Mouse (Mus musculus) hindbrain, embryonic 14.5 days (tissue): ENCODE measurements at regions not wholly inside any gene's neighbourhood (a gene's known extent, or its start where the extent isn't known, plus 50 kb on each side); places are given as distances from the start of the nearest gene placed in this dataset.
A peak's percentile ranks its signal among the peaks of the same experiment; 100 is the strongest.

ENCODE experiments used
- ATAC-seq: fragments of 200-750 bp; cut with Nextera tagmentation; 2 replicates; pipeline ENCODE4 v1.8.0; 2017; ENCODE audit warnings: moderate number of reproducible peaks, mild to moderate bottlenecking, moderate TSS enrichment, moderate library complexity; ENCODE audit not compliant: low FRiP score
- DNase-seq: peaks from one replicate; pipeline ENCODE4 v3.0.0-alpha.2; 2015; ENCODE audit warnings: low spot score
- H3K27ac ChIP-seq: fragments of 300-500 bp; sonication (generic); 2 replicates; pipeline ENCODE4 v1.5.1; 2014; ENCODE audit warnings: mild to moderate bottlenecking, moderate library complexity
- H3K27me3 ChIP-seq: fragments of 300-500 bp; sonication (generic); 2 replicates; pipeline ENCODE4 v1.6.1; 2014; ENCODE audit warnings: mild to moderate bottlenecking, low read length, mixed read lengths; ENCODE audit not compliant: control insufficient read depth, insufficient read depth
- H3K36me3 ChIP-seq: fragments of 300-500 bp; sonication (generic); replicated peaks from 2 replicates; pipeline ENCODE4 v1.6.1; 2014; ENCODE audit not compliant: control insufficient read depth, insufficient read depth
- H3K4me1 ChIP-seq: fragments of 300-500 bp; sonication (generic); replicated peaks from 2 replicates; pipeline ENCODE4 v1.6.1; 2014; ENCODE audit warnings: antibody characterized with exemption, low read length, mixed read lengths; ENCODE audit not compliant: control insufficient read depth, insufficient read depth
- H3K4me2 ChIP-seq: fragments of 300-500 bp; sonication (generic); replicated peaks from 2 replicates; pipeline ENCODE4 v1.6.1; 2014; ENCODE audit warnings: mild to moderate bottlenecking, moderate library complexity
- H3K4me3 ChIP-seq: fragments of 300-500 bp; sonication (generic); replicated peaks from 2 replicates; pipeline ENCODE4 v1.5.1; 2014; ENCODE audit warnings: mild to moderate bottlenecking, low read length
- H3K9ac ChIP-seq: fragments of 300-500 bp; sonication (generic); 2 replicates; pipeline ENCODE4 v1.6.1; 2014
- H3K9me3 ChIP-seq: fragments of 300-500 bp; sonication (generic); 2 replicates; pipeline ENCODE4 v1.6.1; 2016; ENCODE audit warnings: low read length; ENCODE audit not compliant: control insufficient read depth
- WGBS: fragments of 180-500 bp; shearing (Covaris S2); extraction: QIAGEN DNeasy Blood & Tissue Kit; methylation state at CpG from one replicate; pipeline ENCODE4 v1.1.7; 2014; 5-methylcytosine and 5-hydroxymethylcytosine counted together

GRCm38 (mm10) chr4:67994796-67995283 is 959.4 kb downstream of the Brinp1 start:
- no peak overlapping the region for H3K4me2 ChIP-seq
- H3K36me3 ChIP-seq: no peaks in the 10 kb centered on the region
- WGBS: 87% methylated on average over 7 of the region's 7 CpGs
- no peak overlapping the region for H3K27ac ChIP-seq
- H3K27me3 ChIP-seq: no peaks in the 10 kb centered on the region
- DNase-seq (no peak), ATAC-seq (no peak)
- no peak overlapping the region for H3K4me3 ChIP-seq
- H3K9ac ChIP-seq: no peak overlapping the region
- H3K9me3 ChIP-seq: no peaks in the 10 kb centered on the region
- H3K4me1 ChIP-seq: no peaks in the 10 kb centered on the region

- DNase-seq (no peak), ATAC-seq (no peak)
- no peaks in the 10 kb centered on the region for H3K27me3 ChIP-seq
- 82% methylated on average over 1 of the region's 1 CpGs for WGBS
- H3K4me2 ChIP-seq: no peak overlapping the region
- no peak overlapping the region for H3K4me3 ChIP-seq
- no peak overlapping the region for H3K27ac ChIP-seq
- H3K9ac ChIP-seq: no peak overlapping the region
- no peaks in the 10 kb centered on the region for H3K36me3 ChIP-seq
- H3K4me1 ChIP-seq: no peaks in the 10 kb centered on the region
- no peaks in the 10 kb centered on the region for H3K9me3 ChIP-seq
These were observed 990.7 kb downstream of the Brinp1 start for GRCm38 (mm10) chr4:67963456-67963855.

- Histone ChIP-seq H3K9me3 (no peaks in the 10 kb centered on the region), H3K4me1 (no peaks in the 10 kb centered on the region), H3K4me3 (no peak overlapping the region), H3K9ac (no peak overlapping the region), H3K4me2 (no peak overlapping the region), H3K36me3 (no peaks in the 10 kb centered on the region), H3K27me3 (no peaks in the 10 kb centered on the region), H3K27ac (no peak overlapping the region)
- ATAC-seq: no peak
- no peak for DNase-seq
These were observed 1006.2 kb downstream of the Brinp1 start for GRCm38 (mm10) chr4:67948000-67948399.

DNA sequence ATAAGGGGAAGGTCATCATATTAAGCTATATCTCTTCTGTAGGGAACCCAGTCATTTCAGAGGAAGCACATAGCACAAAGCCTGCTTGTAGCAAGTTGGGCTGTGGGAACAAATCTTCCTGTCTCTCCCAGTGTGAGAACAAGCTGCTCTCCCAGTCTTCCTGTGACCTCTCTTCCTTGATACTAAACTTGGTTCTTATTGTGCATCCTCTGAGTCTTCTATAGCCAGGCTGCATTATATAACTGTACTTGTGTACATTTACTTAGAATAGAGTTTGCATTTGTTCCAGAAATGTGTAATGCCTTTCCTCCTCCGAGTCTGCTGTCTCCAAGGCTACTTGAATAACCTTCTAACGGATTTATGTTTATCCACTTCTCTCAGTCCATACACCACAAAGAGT is 1021.7 kb downstream of the Brinp1 start:
- DNase-seq: no peak
- WGBS: 72% methylated on average over 2 of the region's 2 CpGs

GRCm38 (mm10) chr4:67899109-67899508 is 1055.1 kb downstream of the Brinp1 start:
- H3K9me3 ChIP-seq: no peaks in the 10 kb centered on the region
- 91% methylated on average over 1 of the region's 1 CpGs for WGBS
- no peak overlapping the region for H3K9ac ChIP-seq
- DNase-seq (no peak), ATAC-seq (no peak)
- no peaks in the 10 kb centered on the region for H3K4me1 ChIP-seq
- no peak overlapping the region for H3K4me3 ChIP-seq
- H3K36me3 ChIP-seq: no peaks in the 10 kb centered on the region
- H3K27ac ChIP-seq: no peak overlapping the region
- H3K27me3 ChIP-seq: no peaks in the 10 kb centered on the region
- H3K4me2 ChIP-seq: no peak overlapping the region

More for the DNA sequence above, 1021.7 kb downstream of the Brinp1 start:
- Histone ChIP-seq H3K4me3 (no peak overlapping the region), H3K27ac (no peak overlapping the region), H3K9me3 (no peaks in the 10 kb centered on the region), H3K36me3 (no peaks in the 10 kb centered on the region), H3K4me1 (no peaks in the 10 kb centered on the region), H3K4me2 (no peak overlapping the region), H3K27me3 (no peaks in the 10 kb centered on the region), H3K9ac (no peak overlapping the region)
- no peak for ATAC-seq

DNA sequence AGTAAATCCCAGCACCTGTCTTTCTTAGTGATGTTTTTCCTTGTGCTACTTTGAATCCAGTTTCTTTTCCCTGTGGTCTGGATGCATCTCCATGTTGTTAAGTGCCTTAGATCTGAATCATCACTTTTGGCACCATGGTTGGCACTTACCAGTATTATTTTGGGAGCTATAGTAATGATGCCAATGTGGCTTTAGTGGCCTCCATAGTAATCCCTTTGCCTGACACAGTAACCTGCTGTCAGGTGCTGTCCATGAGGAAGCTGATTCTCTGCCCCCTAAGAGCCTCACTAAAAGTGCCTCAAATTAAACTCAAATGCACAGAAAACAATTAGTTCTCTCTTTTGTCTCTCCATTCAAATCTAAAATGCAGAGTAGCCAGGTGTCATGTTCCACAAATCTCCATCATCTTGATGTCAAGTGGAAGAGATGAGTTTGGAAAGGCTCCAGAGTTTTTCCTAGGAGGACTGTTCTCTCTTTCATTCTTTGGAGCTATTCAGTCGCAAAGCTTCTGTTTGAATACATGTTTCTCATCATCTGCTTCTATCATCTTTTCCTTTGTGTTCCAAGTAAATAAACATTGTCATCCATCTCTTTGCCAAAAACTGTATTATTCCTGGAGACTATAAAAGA is 1062.1 kb downstream of the Brinp1 start:
- DNase-seq: no peak
- no peak for ATAC-seq
- H3K36me3 ChIP-seq: no peaks in the 10 kb centered on the region
- H3K9ac ChIP-seq: no peak overlapping the region
- H3K4me3 ChIP-seq: no peak overlapping the region
- 72% methylated on average over 1 of the region's 1 CpGs for WGBS
- H3K9me3 ChIP-seq: no peaks in the 10 kb centered on the region
- no peaks in the 10 kb centered on the region for H3K4me1 ChIP-seq
- no peaks in the 10 kb centered on the region for H3K27me3 ChIP-seq
- no peak overlapping the region for H3K27ac ChIP-seq
- H3K4me2 ChIP-seq: no peak overlapping the region

DNA sequence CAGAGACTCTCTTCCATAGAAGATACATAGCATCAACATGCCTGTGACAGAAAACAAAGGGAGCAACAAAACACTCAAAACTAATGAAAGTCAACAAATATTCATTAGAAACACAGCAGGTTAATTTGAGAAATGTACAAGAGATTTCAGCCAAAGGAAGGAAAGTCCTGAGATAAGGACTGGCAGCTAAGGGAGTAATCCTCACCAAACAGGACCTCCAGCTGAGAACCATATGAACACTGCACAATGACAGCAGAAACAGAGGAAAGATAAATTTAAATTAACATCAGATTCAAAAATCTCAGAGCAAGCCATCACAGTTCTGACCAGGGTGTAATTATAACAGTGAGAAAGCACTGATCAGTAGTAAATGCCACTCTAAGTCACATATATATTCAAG is 1060.6 kb downstream of the Tlr4 start:
- H3K27ac ChIP-seq: no peak overlapping the region

GRCm38 (mm10) chr4:67885204-67885603 is 1057.8 kb downstream of the Tlr4 start:
- H3K4me3 ChIP-seq: no peak overlapping the region
- H3K36me3 ChIP-seq: no peaks in the 10 kb centered on the region
- no peak overlapping the region for H3K27ac ChIP-seq
- no peaks in the 10 kb centered on the region for H3K4me1 ChIP-seq
- H3K9me3 ChIP-seq: no peaks in the 10 kb centered on the region
- no peak overlapping the region for H3K4me2 ChIP-seq
- no peak for DNase-seq
- no peak overlapping the region for H3K9ac ChIP-seq
- no peaks in the 10 kb centered on the region for H3K27me3 ChIP-seq
- peak; percentile 48; the same call in 1 of the 2 replicates for ATAC-seq

More for the DNA sequence above, 1060.6 kb downstream of the Tlr4 start:
- Histone ChIP-seq H3K27me3 (no peaks in the 10 kb centered on the region), H3K9ac (no peak overlapping the region), H3K9me3 (no peaks in the 10 kb centered on the region), H3K4me2 (no peak overlapping the region), H3K4me1 (no peaks in the 10 kb centered on the region), H3K36me3 (no peaks in the 10 kb centered on the region), H3K4me3 (no peak overlapping the region)
- ATAC-seq: no peak
- DNase-seq: no peak

DNA sequence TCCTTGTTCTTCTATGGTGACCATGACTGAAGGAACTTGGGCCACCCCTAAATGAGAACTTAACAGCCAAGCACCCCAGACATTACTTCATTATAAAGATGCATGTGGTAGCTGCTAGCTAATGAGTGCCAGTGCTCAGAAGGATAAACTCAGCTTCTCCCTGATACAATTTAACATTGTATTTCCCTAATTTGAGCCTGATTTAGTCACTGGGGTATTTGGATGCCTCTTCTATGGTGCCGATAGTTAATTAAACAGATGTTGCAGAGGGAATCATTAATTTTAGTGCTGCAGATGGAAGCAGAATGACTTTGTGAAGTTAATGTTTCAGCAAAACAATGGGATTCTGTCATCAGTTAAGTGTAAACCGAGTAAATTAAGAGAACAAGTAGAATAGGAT is 1034.8 kb downstream of the Tlr4 start:
- Histone ChIP-seq H3K27me3 (no peaks in the 10 kb centered on the region), H3K9ac (no peak overlapping the region), H3K36me3 (no peaks in the 10 kb centered on the region), H3K4me2 (no peak overlapping the region), H3K4me3 (no peak overlapping the region), H3K27ac (no peak overlapping the region), H3K4me1 (no peaks in the 10 kb centered on the region), H3K9me3 (no peaks in the 10 kb centered on the region)
- ATAC-seq (no peak), DNase-seq (no peak)
- WGBS: 65% methylated on average over 2 of the region's 2 CpGs

DNA sequence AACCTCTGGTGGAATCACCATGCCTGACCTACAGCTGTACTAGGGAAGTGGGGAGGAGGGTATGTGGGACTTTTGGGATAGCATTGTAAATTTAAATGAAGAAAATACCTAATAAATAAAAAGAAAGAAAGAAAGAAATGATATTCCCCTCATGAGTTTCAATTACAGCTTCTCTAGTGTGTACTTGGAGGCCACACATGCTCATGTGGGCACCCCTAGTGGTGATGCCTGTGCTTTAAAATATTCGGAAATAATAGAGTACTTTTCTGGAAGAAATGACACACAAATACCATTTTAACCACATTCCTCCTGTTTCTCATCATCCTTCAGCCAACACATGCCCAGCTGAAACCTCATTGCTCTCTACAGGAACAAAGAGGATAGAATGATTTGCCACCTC is 1034.4 kb downstream of the Tlr4 start:
- no peak overlapping the region for H3K4me3 ChIP-seq
- ATAC-seq: no peak
- no peak overlapping the region for H3K4me2 ChIP-seq
- 91% methylated on average over 1 of the region's 1 CpGs for WGBS
- no peaks in the 10 kb centered on the region for H3K4me1 ChIP-seq
- no peak overlapping the region for H3K27ac ChIP-seq
- no peaks in the 10 kb centered on the region for H3K27me3 ChIP-seq
- no peak overlapping the region for H3K9ac ChIP-seq
- no peaks in the 10 kb centered on the region for H3K36me3 ChIP-seq
- H3K9me3 ChIP-seq: no peaks in the 10 kb centered on the region
- DNase-seq: no peak
